Mouse (Mus musculus): ENCODE results near the gene Lce1a1.
"Not testable (repeated sequence)": the region's sequence is repeated elsewhere in the genome, so short reads cannot be mapped to it uniquely, and the experiment has no call there.

The Lce1a1 gene

GRCm38 (mm10) chr3:92648207-92648606 is at the start of gene Lce1a1:
Gene Lce1a1, minus strand, starts transcription at chr3:92648307.
- no peak for DNase-seq (ENCODE audit: low spot score in 2 of 2)

GRCm38 (mm10) chr3:92694613-92695012 is 46.5 kb upstream of the Lce1a1 start:
- no peak for DNase-seq (ENCODE audit: low spot score in 2 of 2)

GRCm38 (mm10) chr3:92691688-92692087 is 43.6 kb upstream of the Lce1a1 start:
- DNase-seq (ENCODE audit: low spot score in 2 of 2) = no peak

GRCm38 (mm10) chr3:92689154-92689553 is 41.0 kb upstream of the Lce1a1 start:
- DNase-seq (ENCODE audit: low spot score in 2 of 2) = not testable (repeated sequence)

GRCm38 (mm10) chr3:92687110-92687509 is 39.0 kb upstream of the Lce1a1 start, which contains the start of gene Lce1d:
Gene Lce1d, minus strand, starts transcription at chr3:92687210.
- no peak for DNase-seq (ENCODE audit: low spot score in 2 of 2)

- DNase-seq (ENCODE audit: low spot score in 2 of 2) = no peak
Observed at GRCm38 (mm10) chr3:92678947-92679346, 30.8 kb upstream of the Lce1a1 start, which contains the start of gene Lce1c. Gene Lce1c, plus strand, starts transcription at chr3:92679247.

GRCm38 (mm10) chr3:92670215-92670614 is 22.1 kb upstream of the Lce1a1 start, which contains the start of gene Lce1a2:
Gene Lce1a2, minus strand, starts transcription at chr3:92670315.
- no peak for DNase-seq (ENCODE audit: low spot score in 2 of 2)

- DNase-seq (ENCODE audit: low spot score in 2 of 2) = no peak
Observed at GRCm38 (mm10) chr3:92656826-92657225, 8.7 kb upstream of the Lce1a1 start, which contains the start of gene Lce1b. Gene Lce1b, minus strand, starts transcription at chr3:92656926.

- no peak for DNase-seq (ENCODE audit: low spot score in 2 of 2)
Observed at GRCm38 (mm10) chr3:92639854-92640253, 8.3 kb downstream of the Lce1a1 start.

GRCm38 (mm10) chr3:92638653-92638991 is 9.5 kb downstream of the Lce1a1 start:
- DNase-seq (ENCODE audit: low spot score in 2 of 2) = no peak

- no peak for DNase-seq (ENCODE audit: low spot score in 2 of 2)
Observed at GRCm38 (mm10) chr3:92637745-92638652, 10.1 kb downstream of the Lce1a1 start.

GRCm38 (mm10) chr3:92621560-92621959 is 26.5 kb downstream of the Lce1a1 start, which contains the start of gene Lce6a:
Gene Lce6a, minus strand, starts transcription at chr3:92621660.
- DNase-seq (ENCODE audit: low spot score in 2 of 2) = no peak

- DNase-seq (ENCODE audit: low spot score in 2 of 2) = no peak
Observed at GRCm38 (mm10) chr3:92609804-92610203, 38.3 kb downstream of the Lce1a1 start.

GRCm38 (mm10) chr3:92607392-92607791 is 40.7 kb downstream of the Lce1a1 start, which contains the start of gene 2210017I01Rik:
Gene 2210017I01Rik, minus strand, starts transcription at chr3:92607492.
- no peak for DNase-seq (ENCODE audit: low spot score in 2 of 2)

- no peak for DNase-seq (ENCODE audit: low spot score in 2 of 2)
Observed at GRCm38 (mm10) chr3:92602169-92602568, 45.9 kb downstream of the Lce1a1 start.

GRCm38 (mm10) chr3:92600456-92600855 is 47.7 kb downstream of the Lce1a1 start:
- DNase-seq (ENCODE audit: low spot score in 2 of 2) = no peak

GRCm38 (mm10) chr3:92599973-92600372 is 48.1 kb downstream of the Lce1a1 start:
- DNase-seq (ENCODE audit: low spot score in 2 of 2) = no peak

GRCm38 (mm10) chr3:92598429-92598828 is 49.7 kb downstream of the Lce1a1 start:
- no peak for DNase-seq (ENCODE audit: low spot score in 2 of 2)
